Mouse (Mus musculus) forebrain, embryonic 15.5 days (tissue): ENCODE measurements around the gene Prune1. TPM values are rescaled to one million over a fixed set of nuclear protein-coding genes. Genes with fewer than 3 reads are reported as not detected.
"Not testable (repeated sequence)": the region's sequence is repeated elsewhere in the genome, so short reads cannot be mapped to it uniquely, and the experiment has no call there.

ENCODE experiments used
- ATAC-seq: fragments of 200-750 bp; cut with Nextera tagmentation; replicated peaks from 2 replicates; pipeline ENCODE4 v1.8.0; 2017; ENCODE audit warnings: mild to moderate bottlenecking, moderate TSS enrichment, moderate library complexity
- H3K27ac ChIP-seq: fragments of 300-500 bp; sonication (generic); replicated peaks from 2 replicates; pipeline ENCODE4 v1.5.1; 2015; ENCODE audit warnings: mild to moderate bottlenecking, inconsistent platforms
- H3K27me3 ChIP-seq: fragments of 300-500 bp; sonication (generic); 2 replicates; pipeline ENCODE4 v1.6.1; 2015; ENCODE audit warnings: inconsistent platforms
- H3K36me3 ChIP-seq: fragments of 300-500 bp; sonication (generic); 2 replicates; pipeline ENCODE4 v1.6.1; 2015; ENCODE audit warnings: mild to moderate bottlenecking, inconsistent platforms
- H3K4me1 ChIP-seq: fragments of 300-500 bp; sonication (generic); 2 replicates; pipeline ENCODE4 v1.6.1; 2015; ENCODE audit warnings: inconsistent platforms
- H3K4me2 ChIP-seq: fragments of 300-500 bp; sonication (generic); replicated peaks from 2 replicates; pipeline ENCODE4 v1.6.1; 2015; ENCODE audit warnings: mild to moderate bottlenecking, inconsistent platforms
- H3K4me3 ChIP-seq: fragments of 300-500 bp; sonication (generic); 2 replicates; pipeline ENCODE4 v1.5.1; 2015; ENCODE audit warnings: mild to moderate bottlenecking, inconsistent platforms
- H3K9ac ChIP-seq: fragments of 300-500 bp; sonication (generic); replicated peaks from 2 replicates; pipeline ENCODE4 v1.6.1; 2015; ENCODE audit warnings: mild to moderate bottlenecking, inconsistent platforms
- H3K9me3 ChIP-seq: fragments of 300-500 bp; sonication (generic); 2 replicates; pipeline ENCODE4 v1.6.1; 2016; ENCODE audit warnings: inconsistent platforms
- WGBS: fragments of 180-500 bp; shearing (Covaris S2); methylation state at CpG from one replicate; pipeline ENCODE4 v1.1.7; 2015; ENCODE audit warnings: mixed read lengths; 5-methylcytosine and 5-hydroxymethylcytosine counted together
- polyA plus RNA-seq: library from polyadenylated mRNA; unstranded; fragments of >200 nt; fragmentation: Nextera tagmentation; extraction: Ambion mirVana; gene quantifications from 2 replicates; pipeline ENCODE4 v1.2.1, GENCODE M21; 2015

Gene Prune1
- polyA plus RNA-seq, 1 experiment from 2014 or later = 44.4 TPM

DNA sequence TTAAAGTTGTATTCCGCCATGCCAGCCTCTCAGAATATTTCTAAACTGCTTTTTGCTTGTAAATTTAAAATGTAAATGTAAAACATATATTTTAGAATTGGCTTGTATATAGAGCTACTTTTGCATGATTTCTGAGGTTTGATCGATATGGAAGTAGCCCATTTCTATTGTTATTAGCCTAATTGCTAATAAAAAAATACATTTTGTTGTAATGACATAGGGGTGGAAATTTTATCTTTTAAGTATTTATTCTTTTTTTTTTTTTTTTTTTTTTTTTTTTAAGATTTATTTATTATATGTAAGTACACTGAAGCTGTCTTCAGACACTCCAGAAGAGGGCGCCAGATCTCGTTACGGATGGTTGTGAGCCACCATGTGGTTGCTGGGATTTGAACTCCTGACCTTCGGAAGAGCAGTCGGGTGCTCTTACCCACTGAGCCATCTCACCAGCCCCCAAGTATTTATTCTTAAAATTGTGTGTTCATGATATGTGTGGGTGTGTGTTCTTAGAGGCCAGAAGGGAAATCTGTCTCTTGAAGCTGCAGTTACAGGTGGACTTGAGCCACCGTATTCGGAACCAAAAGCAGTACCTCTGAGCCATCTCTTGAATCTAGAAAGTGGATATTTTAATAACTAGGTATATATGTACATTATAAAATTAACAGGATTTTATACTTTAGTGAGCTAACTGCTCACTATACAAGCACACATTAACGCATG, 68.8 kb downstream of the Prune1 start:
- H3K4me2 ChIP-seq, H3K9me3 ChIP-seq, H3K27ac ChIP-seq, H3K9ac ChIP-seq, H3K4me3 ChIP-seq, ATAC-seq, H3K27me3 ChIP-seq: not testable (repeated sequence)
- Histone ChIP-seq H3K4me1 (peaks cover 14% of the 10 kb centered on the region), H3K36me3 (peaks cover 22% of the 10 kb centered on the region)
- WGBS = 89% methylated on average over 10 of the region's 10 CpGs

DNA sequence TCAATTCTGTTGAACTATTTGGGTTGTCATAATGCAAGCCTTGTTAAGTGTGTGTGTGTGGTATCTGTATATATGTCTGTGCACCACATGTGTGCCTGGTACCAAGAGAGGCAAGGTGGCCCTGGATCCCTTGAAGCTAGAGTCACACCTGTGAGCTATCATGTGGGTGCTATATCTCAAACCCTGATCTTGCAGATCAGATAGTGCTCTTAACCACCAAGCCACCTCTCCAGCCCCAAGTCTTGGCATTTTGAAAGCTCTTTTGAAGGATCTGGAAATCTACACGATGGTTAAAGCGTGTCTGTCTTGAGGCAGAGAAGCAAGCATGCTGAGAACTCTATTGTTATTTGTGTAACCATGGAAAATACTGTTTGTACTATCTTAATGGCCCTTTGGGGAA, 71.3 kb downstream of the Prune1 start:
- peaks cover 35% of the 10 kb centered on the region for H3K36me3 ChIP-seq
- H3K4me2 ChIP-seq = no peak overlapping the region
- H3K9me3 ChIP-seq = no peaks in the 10 kb centered on the region
- no peaks in the 10 kb centered on the region for H3K4me1 ChIP-seq
- H3K27ac ChIP-seq = no peak overlapping the region
- WGBS = 60% methylated on average over 2 of the region's 2 CpGs
- no peaks in the 10 kb centered on the region for H3K27me3 ChIP-seq
- H3K9ac ChIP-seq = no peak overlapping the region
- no peak for ATAC-seq
- H3K4me3 ChIP-seq = no peak overlapping the region

DNA sequence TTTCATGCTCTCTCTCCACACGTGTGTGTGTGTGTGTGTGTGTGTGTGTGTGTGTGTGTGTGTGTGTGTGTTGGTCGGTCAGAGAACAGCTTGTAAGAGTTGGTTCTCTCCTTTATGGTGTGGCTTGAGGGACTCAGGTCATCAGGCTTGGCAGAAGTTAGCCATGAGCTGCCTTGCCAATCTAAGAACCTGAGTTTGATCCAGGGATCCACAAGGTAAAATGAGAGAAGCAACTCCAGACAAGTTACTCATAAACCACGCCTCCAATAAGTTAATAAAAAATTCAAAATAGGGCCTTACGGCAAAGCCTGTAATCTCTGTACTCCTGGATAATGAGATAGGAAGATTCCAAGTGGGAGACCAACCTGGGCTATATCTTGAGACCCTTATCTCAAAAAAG, 73.6 kb downstream of the Prune1 start:
- 88% methylated on average over 4 of the region's 4 CpGs for WGBS
- H3K27ac ChIP-seq = no peak overlapping the region
- H3K4me3 ChIP-seq = no peak overlapping the region
- H3K9ac ChIP-seq = no peak overlapping the region
- no peaks in the 10 kb centered on the region for H3K27me3 ChIP-seq
- no peaks in the 10 kb centered on the region for H3K4me1 ChIP-seq
- peaks cover 32% of the 10 kb centered on the region for H3K36me3 ChIP-seq
- no peak overlapping the region for H3K4me2 ChIP-seq
- ATAC-seq = no peak
- no peaks in the 10 kb centered on the region for H3K9me3 ChIP-seq

- Histone ChIP-seq H3K9me3 (no peaks in the 10 kb centered on the region), H3K4me2 (no peak overlapping the region), H3K9ac (no peak overlapping the region), H3K27me3 (no peaks in the 10 kb centered on the region), H3K36me3 (peaks cover 53% of the 10 kb centered on the region), H3K27ac (no peak overlapping the region), H3K4me3 (no peak overlapping the region), H3K4me1 (no peaks in the 10 kb centered on the region)
- 90% methylated on average over 6 of the region's 6 CpGs for WGBS
- no peak for ATAC-seq
These were observed 78.0 kb downstream of the Prune1 start for GRCm38 (mm10) chr3:95203880-95204279.

Other genes starting within 250 kb of the Prune1 start
- gene Psmd4, start 239.5 kb downstream of the Prune1 start, polyA plus RNA-seq = 291 and 296 TPM in 2 replicates
- gene Pip5k1a, start 175.1 kb downstream of the Prune1 start, polyA plus RNA-seq = 20.5 and 21.6 TPM in 2 replicates
- 235 and 247 TPM in 2 replicates for gene Vps72, start 171.1 kb downstream of the Prune1 start, polyA plus RNA-seq
- gene Tmod4, start 157.6 kb downstream of the Prune1 start, polyA plus RNA-seq = 0.74 and 1.1 TPM in 2 replicates
- gene Scnm1, start 148.1 kb downstream of the Prune1 start, polyA plus RNA-seq = 105 and 108 TPM in 2 replicates
- gene Lysmd1, start 148.0 kb downstream of the Prune1 start, polyA plus RNA-seq = 39.8 and 42.2 TPM in 2 replicates
- gene Tnfaip8l2, start 139.7 kb downstream of the Prune1 start, polyA plus RNA-seq = 2.5 and 3.6 TPM in 2 replicates
- 30.4 and 34.1 TPM in 2 replicates for gene Sema6c, start 121.6 kb downstream of the Prune1 start, polyA plus RNA-seq
- 4.8 and 5.9 TPM in 2 replicates for gene Gabpb2, start 64.2 kb downstream of the Prune1 start, polyA plus RNA-seq
- gene Cdc42se1, start 53.3 kb downstream of the Prune1 start, polyA plus RNA-seq = 88.5 and 90.0 TPM in 2 replicates
- gene Mllt11, start 49.9 kb downstream of the Prune1 start, polyA plus RNA-seq = 254 and 266 TPM in 2 replicates
- 0.11 and 0.15 TPM in 2 replicates for gene Gm128, start 40.5 kb downstream of the Prune1 start, polyA plus RNA-seq
- gene Bnipl, start 30.9 kb downstream of the Prune1 start, polyA plus RNA-seq = 0.10 TPM in 1 of 2 replicates, not detected in the other
- 46.1 and 46.2 TPM in 2 replicates for gene Mindy1, start 731 bp downstream of the Prune1 start, polyA plus RNA-seq
- gene Anxa9, start 25.1 kb upstream of the Prune1 start, polyA plus RNA-seq = 0.47 and 0.61 TPM in 2 replicates
- gene Cers2, start 32.7 kb upstream of the Prune1 start, polyA plus RNA-seq = 96.7 and 101 TPM in 2 replicates
- 45.2 and 48.8 TPM in 2 replicates for gene Setdb1, start 75.1 kb upstream of the Prune1 start, polyA plus RNA-seq
- gene 4930558C23Rik, start 120.8 kb upstream of the Prune1 start, polyA plus RNA-seq = not detected in 2 replicates
- gene Arnt, start 152.3 kb upstream of the Prune1 start, polyA plus RNA-seq = 25.7 and 25.9 TPM in 2 replicates
- gene Ctsk, start 217.2 kb upstream of the Prune1 start, polyA plus RNA-seq = 3.7 and 4.3 TPM in 2 replicates
- gene Ctss, start 244.7 kb upstream of the Prune1 start, polyA plus RNA-seq = 11.9 and 13.9 TPM in 2 replicates